ENCODE assay signal across 18 mouse cellular contexts in genomic region chr2:150818742-150819141, GRCm38 (mm10). TPM values are rescaled to one million over a fixed set of nuclear protein-coding genes. Genes with fewer than 3 reads are reported as not detected.
DNase-seq lines count a peak whose midpoint lies in the region; TF ChIP-seq lines count a peak whose summit lies in the region.
"Had no signal": no experiment of that assay in that cellular context is flagged by ENCODE, and none has a peak within 500 bp of the region (broad histone marks: within the 10 kb centered on the region; RNA-seq: fewer than 3 reads in every experiment).

No protein-coding gene starts in this region.

- peak overlapping the region; percentile 78 for H3K27ac ChIP-seq in layer of hippocampus, adult 2 months
- H3K27ac ChIP-seq: gastrocnemius, adult 2 months; hindbrain, embryonic 12.5 days; hindbrain, embryonic 15.5 days; intestine, embryonic 15.5 days had no signal

- DNase-seq in adrenal gland, postnatal 10 days: peak; percentile 69
- no peak for DNase-seq in adrenal gland, postnatal 25 days
- no peak for DNase-seq in layer of hippocampus, adult 2 months (ENCODE audit: low spot score in 2 of 2)
- no peak for DNase-seq in layer of hippocampus, postnatal 10 days (ENCODE audit: low spot score in 2 of 2)
- peak; percentile 84 for DNase-seq in gonadal fat pad, adult 2 months (ENCODE audit: low read depth)
- no peak for DNase-seq in ovary, postnatal 36 days (ENCODE audit: low spot score)
- DNase-seq: B cell, adult 2 months; cerebellum, adult 11-12 months; cerebellum, adult 8-10 months; cerebellum, postnatal 10 days; forebrain, postnatal 0 days; gastrocnemius, adult 2 months; gastrocnemius, postnatal 14 days; kidney, adult 11 months; kidney, adult 8-10 months had no signal

- no peak for TF ChIP-seq CTCF in layer of hippocampus, adult 2 months (conservative IDR thresholded peaks at IDR 0.05)

- no peak overlapping the region for H3K4me3 ChIP-seq in layer of hippocampus, adult 2 months
- H3K4me3 ChIP-seq: gastrocnemius, adult 2 months; hindbrain, embryonic 12.5 days; hindbrain, embryonic 15.5 days; intestine, embryonic 15.5 days had no signal

RNA-seq across cellular contexts. Expression of gene Pygb, which starts 32.2 kb away (rescaled TPM):
- 10 to 100 TPM; 46.8 to 51.4 TPM for total RNA-seq in adrenal gland, postnatal 10 days (2021)
- total RNA-seq in adrenal gland, postnatal 25 days (2021): 38.5 and 40.8 TPM in 2 replicates
- total RNA-seq in layer of hippocampus, adult 2 months (2021): 100 to 1,000 TPM; 203 to 212 TPM
- 100 to 1,000 TPM; 190 to 196 TPM for total RNA-seq in layer of hippocampus, postnatal 10 days (2021)
- 110 and 124 TPM in 2 replicates for polyA plus RNA-seq in gonadal fat pad, adult 2 months (2012; rRNA removed)

Comparison
In these comparisons a context has a peak if more than half of its experiments do, and no peak if none do; other contexts are left out.
1. DNase-seq: peak in adrenal gland, postnatal 10 days (single experiment) and gonadal fat pad, adult 2 months (single experiment); none in adrenal gland, postnatal 25 days (single experiment), layer of hippocampus, adult 2 months (0 of 2), layer of hippocampus, postnatal 10 days (0 of 2) and ovary, postnatal 36 days (single experiment).